Mouse (Mus musculus): ENCODE measurements around the gene Mta2.

- TF ChIP-seq CTCF (IDR thresholded peaks at IDR 0.05; ENCODE audit: low read depth, low read length) (no peak), POLR2A (IDR thresholded peaks at IDR 0.05; ENCODE audit: borderline replicate concordance, low read depth, low read length) (no peak)
Observed at GRCm38 (mm10) chr19:8985891-8986290, 44.2 kb downstream of the Mta2 start.
